Mouse (Mus musculus) liver, embryonic 12.5 days (tissue): ENCODE measurements around the gene Vinac1. TPM values are rescaled to one million over a fixed set of nuclear protein-coding genes. Genes with fewer than 3 reads are reported as not detected.
A peak's percentile ranks its signal among the peaks of the same experiment; 100 is the strongest.

ENCODE experiments used
- ATAC-seq: fragments of 200-750 bp; cut with Nextera tagmentation; 2 replicates; pipeline ENCODE4 v1.8.0; 2017; ENCODE audit warnings: moderate number of reproducible peaks, mild to moderate bottlenecking, moderate library complexity
- H3K27ac ChIP-seq: fragments of 300-500 bp; sonication (generic); 2 replicates; pipeline ENCODE4 v1.5.1; 2016; ENCODE audit warnings: mild to moderate bottlenecking
- H3K27me3 ChIP-seq: fragments of 300-500 bp; sonication (generic); replicated peaks from 2 replicates; pipeline ENCODE4 v1.6.1; 2016; ENCODE audit warnings: mild to moderate bottlenecking, moderate library complexity
- H3K36me3 ChIP-seq: fragments of 300-500 bp; sonication (generic); 2 replicates; pipeline ENCODE4 v1.6.1; 2016; ENCODE audit warnings: mild to moderate bottlenecking, moderate library complexity
- H3K4me1 ChIP-seq: fragments of 300-500 bp; sonication (generic); 2 replicates; pipeline ENCODE4 v1.6.1; 2016
- H3K4me2 ChIP-seq: fragments of 300-500 bp; sonication (generic); 2 replicates; pipeline ENCODE4 v1.6.1; 2016; ENCODE audit warnings: mild to moderate bottlenecking, moderate library complexity
- H3K4me3 ChIP-seq: fragments of 300-500 bp; sonication (generic); 2 replicates; pipeline ENCODE4 v1.5.1; 2016; ENCODE audit warnings: mild to moderate bottlenecking, moderate library complexity
- H3K9ac ChIP-seq: fragments of 300-500 bp; sonication (generic); 2 replicates; pipeline ENCODE4 v1.6.1; 2016; ENCODE audit warnings: mild to moderate bottlenecking, moderate library complexity
- H3K9me3 ChIP-seq: fragments of 300-500 bp; sonication (generic); replicated peaks from 2 replicates; pipeline ENCODE4 v1.6.1; 2016; ENCODE audit warnings: mild to moderate bottlenecking, moderate library complexity
- WGBS: fragments of 180-500 bp; shearing (Covaris S2); methylation state at CpG from one replicate; pipeline ENCODE4 v1.1.7; 2016; ENCODE audit not compliant: insufficient replicate concordance; 5-methylcytosine and 5-hydroxymethylcytosine counted together
- polyA plus RNA-seq: library from polyadenylated mRNA; unstranded; fragments of >200 nt; fragmentation: Nextera tagmentation; extraction: Ambion mirVana; gene quantifications from 2 replicates; pipeline ENCODE4 v1.2.1, GENCODE M21; 2016

Gene Vinac1
- 0.02 TPM in 1 of 2 replicates, not detected in the other for polyA plus RNA-seq

- no peak within 1 kb of the TSS for H3K4me2 ChIP-seq
- no peak within 1 kb of the TSS for H3K4me3 ChIP-seq
- no peak for ATAC-seq
- H3K27me3 ChIP-seq, result peaks cover 10% of the 10 kb centered on the region; the same call in 1 of the 2 replicates
- no peak within 1 kb of the TSS for H3K27ac ChIP-seq
- no peak within 1 kb of the TSS for H3K9ac ChIP-seq
- H3K9me3 ChIP-seq, result no peaks in the 10 kb centered on the region
- H3K4me1 ChIP-seq, result no peaks in the 10 kb centered on the region
- WGBS, result 63% methylated on average over 8 of the region's 8 CpGs
- H3K36me3 ChIP-seq, result no peaks in the 10 kb centered on the region
Observed at GRCm38 (mm10) chr2:129047811-129048210, at the start of gene Vinac1. Gene Vinac1 (minus strand): TSS chr2:129048172.

- Histone ChIP-seq H3K27ac (no peak overlapping the region), H3K9ac (no peak overlapping the region), H3K9me3 (no peaks in the 10 kb centered on the region), H3K4me1 (no peaks in the 10 kb centered on the region), H3K4me2 (no peak overlapping the region), H3K36me3 (peaks cover 15% of the 10 kb centered on the region), H3K4me3 (no peak overlapping the region), H3K27me3 (no peaks in the 10 kb centered on the region)
- ATAC-seq, result no peak
- WGBS, result 77% methylated on average over 18 of the region's 18 CpGs
Observed at GRCm38 (mm10) chr2:129093926-129094724, 46.2 kb upstream of the Vinac1 start.

- no peak for ATAC-seq
- Histone ChIP-seq H3K9ac (no peak overlapping the region), H3K4me3 (no peak overlapping the region), H3K27ac (no peak overlapping the region), H3K27me3 (no peaks in the 10 kb centered on the region), H3K36me3 (peaks cover 18% of the 10 kb centered on the region), H3K9me3 (no peaks in the 10 kb centered on the region), H3K4me2 (no peak overlapping the region), H3K4me1 (peaks cover under 1% of the 10 kb centered on the region; the same call in 1 of the 2 replicates)
- 76% methylated on average over 12 of the region's 12 CpGs for WGBS
Observed at GRCm38 (mm10) chr2:129092810-129093209, 44.8 kb upstream of the Vinac1 start.

GRCm38 (mm10) chr2:129090370-129090769 lies 42.4 kb upstream of the Vinac1 start:
- Histone ChIP-seq H3K9ac (no peak overlapping the region), H3K27me3 (no peaks in the 10 kb centered on the region), H3K27ac (no peak overlapping the region), H3K9me3 (peaks cover 4% of the 10 kb centered on the region), H3K4me3 (no peak overlapping the region), H3K4me2 (no peak overlapping the region), H3K4me1 (peaks cover 10% of the 10 kb centered on the region), H3K36me3 (peaks cover 30% of the 10 kb centered on the region)
- no peak for ATAC-seq
- 56% methylated on average over 4 of the region's 4 CpGs for WGBS

- Histone ChIP-seq H3K36me3 (peaks cover 26% of the 10 kb centered on the region), H3K4me2 (no peak overlapping the region), H3K9me3 (peaks cover 8% of the 10 kb centered on the region), H3K4me1 (peaks cover 10% of the 10 kb centered on the region), H3K27me3 (no peaks in the 10 kb centered on the region), H3K9ac (no peak overlapping the region), H3K27ac (no peak overlapping the region), H3K4me3 (no peak overlapping the region)
- WGBS, result 45% methylated on average over 1 of the region's 1 CpGs
- 0 out of 2 replicates have a peak, but pooled peaks have one; percentile 18 for ATAC-seq
Observed at GRCm38 (mm10) chr2:129087520-129087919, 39.5 kb upstream of the Vinac1 start.

- H3K4me1 ChIP-seq, result peaks cover 10% of the 10 kb centered on the region
- no peaks in the 10 kb centered on the region for H3K27me3 ChIP-seq
- peaks cover 8% of the 10 kb centered on the region for H3K9me3 ChIP-seq
- ATAC-seq, result no peak
- no peak overlapping the region for H3K9ac ChIP-seq
- peaks cover 31% of the 10 kb centered on the region for H3K36me3 ChIP-seq
- no peak overlapping the region for H3K27ac ChIP-seq
- H3K4me2 ChIP-seq, result no peak overlapping the region
- H3K4me3 ChIP-seq, result no peak overlapping the region
- 41% methylated on average over 2 of the region's 2 CpGs for WGBS
Observed at GRCm38 (mm10) chr2:129084959-129085358, 37.0 kb upstream of the Vinac1 start.

- H3K9ac ChIP-seq, result no peak overlapping the region
Observed at GRCm38 (mm10) chr2:129083514-129083913, 35.5 kb upstream of the Vinac1 start.

GRCm38 (mm10) chr2:129081097-129081496 lies 33.1 kb upstream of the Vinac1 start:
- Histone ChIP-seq H3K4me1 (no peaks in the 10 kb centered on the region), H3K4me2 (no peak overlapping the region), H3K27ac (no peak overlapping the region), H3K36me3 (peaks cover 23% of the 10 kb centered on the region), H3K27me3 (no peaks in the 10 kb centered on the region), H3K9me3 (peaks cover 8% of the 10 kb centered on the region), H3K4me3 (no peak overlapping the region), H3K9ac (no peak overlapping the region)
- 59% methylated on average over 13 of the region's 13 CpGs for WGBS
- ATAC-seq, result no peak

More at GRCm38 (mm10) chr2:129083514-129083913, 35.5 kb upstream of the Vinac1 start:
- peaks cover 26% of the 10 kb centered on the region for H3K36me3 ChIP-seq
- ATAC-seq, result no peak
- H3K4me1 ChIP-seq, result peaks cover 10% of the 10 kb centered on the region
- no peak overlapping the region for H3K4me2 ChIP-seq
- no peaks in the 10 kb centered on the region for H3K27me3 ChIP-seq
- no peak overlapping the region for H3K27ac ChIP-seq
- 77% methylated on average over 5 of the region's 5 CpGs for WGBS
- no peak overlapping the region for H3K4me3 ChIP-seq
- peaks cover 8% of the 10 kb centered on the region for H3K9me3 ChIP-seq

- Histone ChIP-seq H3K4me3 (no peak overlapping the region), H3K9me3 (no peaks in the 10 kb centered on the region), H3K4me1 (no peaks in the 10 kb centered on the region), H3K4me2 (no peak overlapping the region), H3K36me3 (peaks cover 11% of the 10 kb centered on the region; the same call in 1 of the 2 replicates), H3K27me3 (no peaks in the 10 kb centered on the region), H3K27ac (no peak overlapping the region), H3K9ac (no peak overlapping the region)
- ATAC-seq, result no peak
- 65% methylated on average over 2 of the region's 2 CpGs for WGBS
Observed at GRCm38 (mm10) chr2:129079194-129079593, 31.2 kb upstream of the Vinac1 start.

- Histone ChIP-seq H3K27me3 (no peaks in the 10 kb centered on the region), H3K4me3 (no peak overlapping the region), H3K9me3 (no peaks in the 10 kb centered on the region), H3K4me2 (no peak overlapping the region), H3K36me3 (peaks cover 11% of the 10 kb centered on the region; the same call in 1 of the 2 replicates), H3K9ac (no peak overlapping the region), H3K4me1 (no peaks in the 10 kb centered on the region), H3K27ac (no peak overlapping the region)
- no peak for ATAC-seq
- WGBS, result 70% methylated on average over 3 of the region's 3 CpGs
Observed at GRCm38 (mm10) chr2:129078313-129078712, 30.3 kb upstream of the Vinac1 start.

GRCm38 (mm10) chr2:129070296-129070695 lies 22.3 kb upstream of the Vinac1 start:
- Histone ChIP-seq H3K4me3 (no peak overlapping the region), H3K27me3 (peaks cover 25% of the 10 kb centered on the region; the same call in 1 of the 2 replicates), H3K9ac (no peak overlapping the region), H3K9me3 (no peaks in the 10 kb centered on the region), H3K4me1 (peaks cover 20% of the 10 kb centered on the region), H3K27ac (no peak overlapping the region), H3K36me3 (no peaks in the 10 kb centered on the region), H3K4me2 (no peak overlapping the region)
- WGBS, result 72% methylated on average over 3 of the region's 3 CpGs
- no peak for ATAC-seq

GRCm38 (mm10) chr2:129066326-129066725 lies 18.4 kb upstream of the Vinac1 start:
- Histone ChIP-seq H3K4me2 (peak overlapping the region; percentile 90), H3K4me1 (peaks cover 22% of the 10 kb centered on the region), H3K36me3 (no peaks in the 10 kb centered on the region), H3K27ac (no peak overlapping the region), H3K27me3 (peaks cover 45% of the 10 kb centered on the region), H3K9me3 (no peaks in the 10 kb centered on the region), H3K4me3 (peak overlapping the region; percentile 71), H3K9ac (peak overlapping the region; percentile 72)
- WGBS, result 2% methylated on average over 20 of the region's 20 CpGs
- peak; percentile 58 for ATAC-seq
